Mouse (Mus musculus) embryonic facial prominence, embryonic 11.5 days (tissue): ENCODE data around the gene Plekhg5. TPM values are rescaled to one million over a fixed set of nuclear protein-coding genes. Genes with fewer than 3 reads are reported as not detected.

Experiments used
- polyA plus RNA-seq: library from polyadenylated mRNA; unstranded; fragments of >200 nt; fragmentation: Nextera tagmentation; extraction: Ambion mirVana; gene quantifications from 2 replicates; pipeline ENCODE4 v1.2.1, GENCODE M21; 2014

The Plekhg5 gene
- polyA plus RNA-seq, 1 experiment from 2014 or later: 5.3 TPM

Other genes starting within 250 kb of the Plekhg5 start
- 105 and 130 TPM in 2 replicates for gene Camta1, start 210.6 kb upstream of the Plekhg5 start, polyA plus RNA-seq
- gene Dnajc11, start 138.8 kb upstream of the Plekhg5 start, polyA plus RNA-seq: 75.0 and 79.3 TPM in 2 replicates
- gene Thap3, start 83.5 kb upstream of the Plekhg5 start, polyA plus RNA-seq: 22.2 and 22.4 TPM in 2 replicates
- 23.1 and 25.8 TPM in 2 replicates for gene Phf13, start 76.2 kb upstream of the Plekhg5 start, polyA plus RNA-seq
- 3.2 TPM in 2 replicates for gene Klhl21, start 63.7 kb upstream of the Plekhg5 start, polyA plus RNA-seq
- 21.1 and 21.5 TPM in 2 replicates for gene Zbtb48, start 44.8 kb upstream of the Plekhg5 start, polyA plus RNA-seq
- 0.25 and 0.55 TPM in 2 replicates for gene Tas1r1, start 33.9 kb upstream of the Plekhg5 start, polyA plus RNA-seq
- gene Nol9, start 33.2 kb upstream of the Plekhg5 start, polyA plus RNA-seq: 28.3 and 31.4 TPM in 2 replicates
- 0.21 and 0.75 TPM in 2 replicates for gene Tnfrsf25, start 43.4 kb downstream of the Plekhg5 start, polyA plus RNA-seq
- gene Espn, start 79.9 kb downstream of the Plekhg5 start, polyA plus RNA-seq: 6.2 and 7.3 TPM in 2 replicates
- gene Hes2, start 86.4 kb downstream of the Plekhg5 start, polyA plus RNA-seq: 0.22 and 0.24 TPM in 2 replicates
- 47.5 and 54.9 TPM in 2 replicates for gene Acot7, start 105.6 kb downstream of the Plekhg5 start, polyA plus RNA-seq
- gene Gpr153, start 201.7 kb downstream of the Plekhg5 start, polyA plus RNA-seq: 4.3 and 5.9 TPM in 2 replicates
- gene Hes3, start 219.2 kb downstream of the Plekhg5 start, polyA plus RNA-seq: 0.32 and 0.65 TPM in 2 replicates
- gene Icmt, start 224.7 kb downstream of the Plekhg5 start, polyA plus RNA-seq: 23.4 and 24.8 TPM in 2 replicates
- 0.41 and 1.0 TPM in 2 replicates for gene Rnf207, start 246.5 kb downstream of the Plekhg5 start, polyA plus RNA-seq